Mouse (Mus musculus): ENCODE measurements around the gene Nhsl2. TPM values are rescaled to one million over a fixed set of nuclear protein-coding genes. Genes with fewer than 3 reads are reported as not detected.

Gene Nhsl2
- polyA plus RNA-seq, 1 experiment from 2014 or later, result 11.8 TPM

GRCm38 (mm10) chrX:101863666-101864378 lies 14.6 kb downstream of the Nhsl2 start:
- no peak overlapping the region for H3K27ac ChIP-seq (ENCODE audit: low read depth, low read length)
- WGBS, result 70% methylated on average over 4 of the region's 4 CpGs
- H3K4me3 ChIP-seq (ENCODE audit: low read depth, low read length), result no peak overlapping the region
- peaks cover 8% of the 10 kb centered on the region; the same call in 1 of the 2 replicates for H3K27me3 ChIP-seq (ENCODE audit: control insufficient read depth, insufficient read depth, low read length)
- no peaks in the 10 kb centered on the region for H3K36me3 ChIP-seq (ENCODE audit: control insufficient read depth, insufficient read depth, low read length)
- DNase-seq (ENCODE audit: low spot score), result no peak
- H3K9me3 ChIP-seq (ENCODE audit: control insufficient read depth, low read length), result no peaks in the 10 kb centered on the region
- H3K4me2 ChIP-seq (replicated peaks; ENCODE audit: low read depth, low read length), result no peak overlapping the region
- H3K4me1 ChIP-seq (replicated peaks; ENCODE audit: control insufficient read depth, insufficient read depth, low read length), result no peaks in the 10 kb centered on the region
- ATAC-seq (ENCODE audit: low FRiP score), result no peak
- H3K9ac ChIP-seq (ENCODE audit: low read depth, low read length), result no peak overlapping the region

DNA sequence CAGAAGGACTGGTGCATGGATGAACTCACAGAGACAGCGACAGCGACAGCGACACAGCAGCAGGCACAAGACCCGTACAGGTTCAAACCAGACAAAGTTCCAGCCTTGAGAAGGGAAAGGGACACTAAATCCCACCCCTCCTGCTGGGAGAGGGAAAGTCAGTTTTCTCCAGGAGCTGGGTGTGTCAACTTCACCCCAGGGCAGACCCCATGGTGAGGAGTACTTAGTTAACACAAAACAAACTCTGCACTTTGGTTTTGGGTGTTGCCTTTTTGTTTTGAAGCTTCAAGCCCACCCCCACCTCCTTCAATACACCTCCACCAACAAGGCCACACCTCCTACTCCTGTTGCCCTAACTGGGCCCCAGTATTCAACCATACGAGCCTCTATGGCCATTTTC lies 15.6 kb downstream of the Nhsl2 start:
- no peak overlapping the region for H3K9ac ChIP-seq (ENCODE audit: low read depth, low read length)
- no peak overlapping the region for H3K4me3 ChIP-seq (ENCODE audit: low read depth, low read length)
- peaks cover 8% of the 10 kb centered on the region; the same call in 1 of the 2 replicates for H3K27me3 ChIP-seq (ENCODE audit: control insufficient read depth, insufficient read depth, low read length)
- H3K4me2 ChIP-seq (replicated peaks; ENCODE audit: low read depth, low read length), result no peak overlapping the region
- DNase-seq (ENCODE audit: low spot score) (no peak), ATAC-seq (ENCODE audit: low FRiP score) (no peak)
- no peaks in the 10 kb centered on the region for H3K4me1 ChIP-seq (replicated peaks; ENCODE audit: control insufficient read depth, insufficient read depth, low read length)
- H3K27ac ChIP-seq (ENCODE audit: low read depth, low read length), result no peak overlapping the region
- 54% methylated on average over 5 of the region's 5 CpGs for WGBS
- H3K36me3 ChIP-seq (ENCODE audit: control insufficient read depth, insufficient read depth, low read length), result no peaks in the 10 kb centered on the region
- H3K9me3 ChIP-seq (ENCODE audit: control insufficient read depth, low read length), result no peaks in the 10 kb centered on the region

GRCm38 (mm10) chrX:101874147-101874546 lies 25.0 kb downstream of the Nhsl2 start:
- no peak overlapping the region for H3K4me3 ChIP-seq (ENCODE audit: low read depth, low read length)
- DNase-seq (ENCODE audit: low spot score) (no peak), ATAC-seq (ENCODE audit: low FRiP score) (no peak)
- H3K4me2 ChIP-seq (replicated peaks; ENCODE audit: low read depth, low read length), result no peak overlapping the region
- no peaks in the 10 kb centered on the region for H3K36me3 ChIP-seq (ENCODE audit: control insufficient read depth, insufficient read depth, low read length)
- no peaks in the 10 kb centered on the region for H3K9me3 ChIP-seq (ENCODE audit: control insufficient read depth, low read length)
- no peak overlapping the region for H3K9ac ChIP-seq (ENCODE audit: low read depth, low read length)
- no peak overlapping the region for H3K27ac ChIP-seq (ENCODE audit: low read depth, low read length)
- no peaks in the 10 kb centered on the region for H3K4me1 ChIP-seq (replicated peaks; ENCODE audit: control insufficient read depth, insufficient read depth, low read length)
- H3K27me3 ChIP-seq (ENCODE audit: control insufficient read depth, insufficient read depth, low read length), result no peaks in the 10 kb centered on the region
- 84% methylated on average over 3 of the region's 3 CpGs for WGBS

DNA sequence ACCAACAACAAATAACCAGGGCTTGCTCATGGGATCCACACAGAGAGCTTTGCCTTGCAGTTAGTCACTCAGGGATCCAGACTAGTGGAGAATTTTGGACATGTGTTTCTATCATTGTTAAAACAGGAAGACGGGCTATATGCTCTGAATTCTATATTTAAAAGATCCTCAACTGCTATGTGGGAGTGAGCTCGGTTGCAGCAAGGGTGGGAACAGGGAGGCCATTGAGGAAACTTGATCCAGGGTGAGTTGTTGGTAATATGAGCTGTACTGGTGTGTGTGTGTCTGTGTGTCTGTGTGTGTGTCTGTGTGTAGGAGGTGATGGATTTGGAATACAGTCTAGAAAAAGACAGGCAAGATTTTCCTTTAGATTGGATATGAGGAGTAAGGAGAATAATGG lies 25.7 kb downstream of the Nhsl2 start:
- no peak for ATAC-seq (ENCODE audit: low FRiP score)
- H3K36me3 ChIP-seq (ENCODE audit: control insufficient read depth, insufficient read depth, low read length), result no peaks in the 10 kb centered on the region
- no peak overlapping the region for H3K4me3 ChIP-seq (ENCODE audit: low read depth, low read length)
- H3K27ac ChIP-seq (ENCODE audit: low read depth, low read length), result no peak overlapping the region
- H3K9ac ChIP-seq (ENCODE audit: low read depth, low read length), result no peak overlapping the region
- H3K4me2 ChIP-seq (replicated peaks; ENCODE audit: low read depth, low read length), result no peak overlapping the region
- H3K27me3 ChIP-seq (ENCODE audit: control insufficient read depth, insufficient read depth, low read length), result no peaks in the 10 kb centered on the region
- no peaks in the 10 kb centered on the region for H3K4me1 ChIP-seq (replicated peaks; ENCODE audit: control insufficient read depth, insufficient read depth, low read length)
- no peaks in the 10 kb centered on the region for H3K9me3 ChIP-seq (ENCODE audit: control insufficient read depth, low read length)
- DNase-seq (ENCODE audit: low spot score), result no peak
- WGBS, result 73% methylated on average over 2 of the region's 2 CpGs

GRCm38 (mm10) chrX:101876136-101876535 lies 27.0 kb downstream of the Nhsl2 start:
- WGBS, result 68% methylated on average over 2 of the region's 2 CpGs
- no peak for DNase-seq (ENCODE audit: low spot score)
- H3K4me2 ChIP-seq (replicated peaks; ENCODE audit: low read depth, low read length), result no peak overlapping the region
- no peaks in the 10 kb centered on the region for H3K36me3 ChIP-seq (ENCODE audit: control insufficient read depth, insufficient read depth, low read length)
- H3K4me3 ChIP-seq (ENCODE audit: low read depth, low read length), result no peak overlapping the region
- no peaks in the 10 kb centered on the region for H3K4me1 ChIP-seq (replicated peaks; ENCODE audit: control insufficient read depth, insufficient read depth, low read length)
- no peaks in the 10 kb centered on the region for H3K9me3 ChIP-seq (ENCODE audit: control insufficient read depth, low read length)
- no peak for ATAC-seq (ENCODE audit: low FRiP score)
- no peak overlapping the region for H3K9ac ChIP-seq (ENCODE audit: low read depth, low read length)
- H3K27me3 ChIP-seq (ENCODE audit: control insufficient read depth, insufficient read depth, low read length), result no peaks in the 10 kb centered on the region
- H3K27ac ChIP-seq (ENCODE audit: low read depth, low read length), result no peak overlapping the region

DNA sequence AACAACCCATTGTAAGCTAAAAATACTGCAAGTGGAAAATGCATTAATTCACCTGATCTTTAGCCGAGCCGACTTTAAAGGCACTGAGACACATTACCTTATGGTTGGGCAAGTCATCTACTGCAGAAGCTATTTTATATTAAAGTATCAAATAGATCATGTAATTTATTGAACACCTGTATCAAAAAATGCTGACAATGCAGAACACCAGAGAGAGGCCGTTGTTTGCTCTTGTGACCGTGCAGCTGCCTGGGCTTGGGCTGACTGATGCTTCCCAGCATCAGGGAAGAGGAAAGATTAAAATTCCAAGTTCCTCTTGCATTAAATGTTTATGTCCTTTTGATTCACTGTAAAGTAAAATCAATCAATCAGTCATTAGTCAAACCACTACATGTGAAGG lies 28.7 kb downstream of the Nhsl2 start:
- no peak overlapping the region for H3K4me2 ChIP-seq (replicated peaks; ENCODE audit: low read depth, low read length)
- H3K4me1 ChIP-seq (replicated peaks; ENCODE audit: control insufficient read depth, insufficient read depth, low read length), result no peaks in the 10 kb centered on the region
- no peaks in the 10 kb centered on the region for H3K36me3 ChIP-seq (ENCODE audit: control insufficient read depth, insufficient read depth, low read length)
- H3K9me3 ChIP-seq (ENCODE audit: control insufficient read depth, low read length), result no peaks in the 10 kb centered on the region
- no peak overlapping the region for H3K9ac ChIP-seq (ENCODE audit: low read depth, low read length)
- ATAC-seq (ENCODE audit: low FRiP score) (no peak), DNase-seq (ENCODE audit: low spot score) (no peak)
- H3K4me3 ChIP-seq (ENCODE audit: low read depth, low read length), result no peak overlapping the region
- no peaks in the 10 kb centered on the region for H3K27me3 ChIP-seq (ENCODE audit: control insufficient read depth, insufficient read depth, low read length)
- WGBS, result 88% methylated on average over 4 of the region's 4 CpGs
- no peak overlapping the region for H3K27ac ChIP-seq (ENCODE audit: low read depth, low read length)

DNA sequence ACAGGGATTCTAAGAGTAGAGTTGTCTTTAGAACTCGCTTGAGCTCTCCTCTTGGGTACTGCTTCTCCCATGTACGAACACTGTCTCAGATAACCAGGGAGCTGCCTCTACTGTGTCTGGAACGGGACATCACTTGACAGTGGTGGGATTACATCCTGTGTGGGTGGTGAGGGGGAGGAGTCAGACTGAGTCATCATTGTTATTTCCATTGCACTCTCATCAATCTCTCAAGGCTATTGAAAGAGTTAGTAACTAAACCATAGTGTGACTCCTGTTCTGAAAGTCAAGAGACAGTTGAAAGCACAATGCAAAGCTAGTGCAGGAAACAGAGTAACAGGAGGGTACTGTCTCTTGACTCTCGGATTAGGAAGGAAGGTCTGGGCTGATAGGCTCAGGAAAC lies 29.4 kb downstream of the Nhsl2 start:
- Histone ChIP-seq H3K4me2 (replicated peaks; ENCODE audit: low read depth, low read length) (no peak overlapping the region), H3K36me3 (ENCODE audit: control insufficient read depth, insufficient read depth, low read length) (no peaks in the 10 kb centered on the region), H3K27ac (ENCODE audit: low read depth, low read length) (no peak overlapping the region), H3K9me3 (ENCODE audit: control insufficient read depth, low read length) (no peaks in the 10 kb centered on the region), H3K4me1 (replicated peaks; ENCODE audit: control insufficient read depth, insufficient read depth, low read length) (no peaks in the 10 kb centered on the region), H3K27me3 (ENCODE audit: control insufficient read depth, insufficient read depth, low read length) (0 out of 2 replicates have a peak, but pooled peaks cover 3% of the 10 kb centered on the region), H3K9ac (ENCODE audit: low read depth, low read length) (no peak overlapping the region), H3K4me3 (ENCODE audit: low read depth, low read length) (no peak overlapping the region)
- WGBS, result 68% methylated on average over 4 of the region's 4 CpGs
- ATAC-seq (ENCODE audit: low FRiP score), result no peak
- DNase-seq (ENCODE audit: low spot score), result no peak

DNA sequence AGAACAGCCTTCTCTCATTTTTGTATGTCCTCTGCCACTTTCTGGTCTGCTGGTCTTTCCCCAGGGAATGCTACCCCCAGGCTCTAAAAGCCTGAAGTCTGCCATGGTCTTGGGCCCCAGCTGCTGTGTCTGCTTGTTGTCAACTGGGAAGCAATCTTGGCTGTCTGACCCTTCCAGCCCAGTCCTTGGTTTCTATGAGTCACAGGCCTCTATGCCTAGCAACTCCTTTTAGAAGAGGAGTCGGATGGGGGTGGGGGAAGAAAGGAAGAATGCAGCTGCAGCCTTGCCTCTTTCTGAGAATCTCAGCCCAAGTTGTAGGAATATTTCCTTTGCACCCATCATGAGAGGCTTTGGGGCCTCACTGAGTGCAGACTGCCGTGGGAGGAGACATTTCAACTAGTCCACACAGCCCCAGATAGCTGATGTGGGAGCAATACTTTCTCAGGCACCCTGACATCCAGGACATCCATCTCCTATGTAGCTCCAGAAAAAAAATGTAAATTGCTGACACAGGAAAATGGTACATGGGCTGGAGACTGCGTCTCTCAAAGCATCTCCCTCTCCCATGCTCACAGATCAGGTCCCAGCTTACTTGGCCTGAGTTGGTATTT lies 33.1 kb downstream of the Nhsl2 start:
- DNase-seq (ENCODE audit: low spot score), result peak; percentile 1
- Histone ChIP-seq H3K4me3 (ENCODE audit: low read depth, low read length) (no peak overlapping the region), H3K36me3 (ENCODE audit: control insufficient read depth, insufficient read depth, low read length) (no peaks in the 10 kb centered on the region), H3K27me3 (ENCODE audit: control insufficient read depth, insufficient read depth, low read length) (0 out of 2 replicates have a peak, but pooled peaks cover 3% of the 10 kb centered on the region), H3K4me1 (replicated peaks; ENCODE audit: control insufficient read depth, insufficient read depth, low read length) (no peaks in the 10 kb centered on the region), H3K4me2 (replicated peaks; ENCODE audit: low read depth, low read length) (no peak overlapping the region), H3K27ac (ENCODE audit: low read depth, low read length) (no peak overlapping the region), H3K9ac (ENCODE audit: low read depth, low read length) (no peak overlapping the region), H3K9me3 (ENCODE audit: control insufficient read depth, low read length) (no peaks in the 10 kb centered on the region)
- ATAC-seq (ENCODE audit: low FRiP score), result no peak
- 61% methylated on average over 3 of the region's 3 CpGs for WGBS

DNA sequence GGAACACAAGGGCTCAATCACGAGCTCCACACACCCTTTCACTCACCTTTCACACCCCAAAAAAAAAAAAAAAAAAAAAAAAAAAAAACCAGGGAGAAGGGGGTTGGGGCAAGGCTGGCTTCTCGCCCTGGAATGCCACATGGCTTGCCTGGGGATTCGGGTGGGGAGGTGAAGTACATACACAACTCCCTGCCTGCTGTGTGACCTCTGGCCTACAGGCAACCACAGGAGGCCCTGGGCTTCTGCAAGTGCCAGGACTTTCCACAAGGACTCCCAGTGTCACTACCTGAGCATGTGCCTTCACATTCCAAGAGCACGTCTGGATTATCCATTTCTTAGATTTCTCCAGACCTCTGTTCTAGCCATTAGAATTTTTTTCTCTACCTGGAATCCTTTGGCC lies 40.2 kb downstream of the Nhsl2 start:
- 0 out of 2 replicates have a peak, but pooled peaks cover 4% of the 10 kb centered on the region for H3K27me3 ChIP-seq (ENCODE audit: control insufficient read depth, insufficient read depth, low read length)

More for the DNA sequence above, 40.2 kb downstream of the Nhsl2 start:
- no peaks in the 10 kb centered on the region for H3K9me3 ChIP-seq (ENCODE audit: control insufficient read depth, low read length)
- WGBS, result 43% methylated on average over 4 of the region's 4 CpGs
- no peak overlapping the region for H3K27ac ChIP-seq (ENCODE audit: low read depth, low read length)
- H3K4me1 ChIP-seq (replicated peaks; ENCODE audit: control insufficient read depth, insufficient read depth, low read length), result no peaks in the 10 kb centered on the region
- no peaks in the 10 kb centered on the region for H3K36me3 ChIP-seq (ENCODE audit: control insufficient read depth, insufficient read depth, low read length)
- H3K4me2 ChIP-seq (replicated peaks; ENCODE audit: low read depth, low read length), result no peak overlapping the region
- no peak for DNase-seq (ENCODE audit: low spot score)
- H3K9ac ChIP-seq (ENCODE audit: low read depth, low read length), result no peak overlapping the region
- H3K4me3 ChIP-seq (ENCODE audit: low read depth, low read length), result no peak overlapping the region
- no peak for ATAC-seq (ENCODE audit: low FRiP score)
